Mouse (Mus musculus) neural tube, embryonic 13.5 days (tissue): ENCODE measurements at regions not wholly inside any gene's neighbourhood (a gene's known extent, or its start where the extent isn't known, plus 50 kb on each side); places are given as distances from the start of the nearest gene placed in this dataset.

Experiments
- ATAC-seq: fragments of 200-750 bp; cut with Nextera tagmentation; 2 replicates; pipeline ENCODE4 v1.8.0; 2017; ENCODE audit warnings: low read depth, mild to moderate bottlenecking, moderate TSS enrichment, moderate library complexity
- H3K27ac ChIP-seq: fragments of 300-500 bp; sonication (generic); replicated peaks from 2 replicates; pipeline ENCODE4 v1.5.1; 2015; ENCODE audit warnings: moderate library complexity, mild to moderate bottlenecking, inconsistent platforms
- H3K27me3 ChIP-seq: fragments of 300-500 bp; sonication (generic); 2 replicates; pipeline ENCODE4 v1.6.1; 2015; ENCODE audit warnings: mild to moderate bottlenecking, inconsistent platforms
- H3K36me3 ChIP-seq: fragments of 300-500 bp; sonication (generic); 2 replicates; pipeline ENCODE4 v1.6.1; 2015; ENCODE audit warnings: mild to moderate bottlenecking, inconsistent platforms
- H3K4me1 ChIP-seq: fragments of 300-500 bp; sonication (generic); replicated peaks from 2 replicates; pipeline ENCODE4 v1.6.1; 2015; ENCODE audit warnings: inconsistent platforms
- H3K4me2 ChIP-seq: fragments of 300-500 bp; sonication (generic); 2 replicates; pipeline ENCODE4 v1.6.1; 2015; ENCODE audit warnings: inconsistent platforms, mild to moderate bottlenecking, moderate library complexity
- H3K4me3 ChIP-seq: fragments of 300-500 bp; sonication (generic); 2 replicates; pipeline ENCODE4 v1.5.1; 2015; ENCODE audit warnings: mild to moderate bottlenecking, inconsistent platforms
- H3K9ac ChIP-seq: fragments of 300-500 bp; sonication (generic); 2 replicates; pipeline ENCODE4 v1.6.1; 2015; ENCODE audit warnings: moderate library complexity, mild to moderate bottlenecking, inconsistent platforms
- H3K9me3 ChIP-seq: fragments of 300-500 bp; sonication (generic); 2 replicates; pipeline ENCODE4 v1.6.1; 2016; ENCODE audit warnings: inconsistent platforms
- WGBS: fragments of 180-500 bp; shearing (Covaris S2); methylation state at CpG from one replicate; pipeline ENCODE4 v1.1.7; 2015; 5-methylcytosine and 5-hydroxymethylcytosine counted together

- Histone ChIP-seq H3K4me3 (no peak overlapping the region), H3K4me2 (no peak overlapping the region), H3K36me3 (no peaks in the 10 kb centered on the region), H3K27ac (no peak overlapping the region), H3K4me1 (peaks cover 9% of the 10 kb centered on the region; the same call in 1 of the 2 replicates), H3K27me3 (no peaks in the 10 kb centered on the region), H3K9me3 (no peaks in the 10 kb centered on the region), H3K9ac (no peak overlapping the region)
- ATAC-seq: no peak
- 75% methylated on average over 9 of the region's 9 CpGs for WGBS
Observed at GRCm38 (mm10) chr14:54164874-54165273, 89.0 kb downstream of the Dad1 start.

GRCm38 (mm10) chr14:54161916-54162315 is 92.0 kb downstream of the Dad1 start:
- WGBS: 71% methylated on average over 8 of the region's 8 CpGs

DNA sequence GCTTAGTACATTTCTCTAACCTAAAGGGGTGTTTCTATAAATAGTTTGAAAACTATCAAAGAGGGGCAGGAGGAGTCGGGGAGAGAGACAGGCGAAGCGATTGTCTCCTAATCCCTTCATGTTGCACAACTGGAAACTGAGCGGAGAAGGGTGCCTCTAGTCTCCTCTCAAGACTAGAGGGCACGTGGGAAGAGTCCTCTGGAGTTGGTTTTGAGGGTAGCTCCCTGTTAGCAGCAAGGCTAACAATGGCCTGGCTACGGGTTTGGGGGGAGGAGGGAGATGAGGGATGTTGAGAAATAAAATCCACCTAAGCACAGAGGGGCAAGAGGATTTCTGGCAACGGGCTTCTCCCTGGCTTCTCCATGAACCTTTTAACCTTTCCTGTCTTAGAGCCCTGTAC is 92.7 kb downstream of the Dad1 start:
- no peak overlapping the region for H3K27ac ChIP-seq
- H3K36me3 ChIP-seq: no peaks in the 10 kb centered on the region
- H3K4me3 ChIP-seq: no peak overlapping the region
- no peak for ATAC-seq
- no peak overlapping the region for H3K9ac ChIP-seq
- H3K4me1 ChIP-seq: peaks cover 9% of the 10 kb centered on the region; the same call in 1 of the 2 replicates
- H3K9me3 ChIP-seq: no peaks in the 10 kb centered on the region
- no peaks in the 10 kb centered on the region for H3K27me3 ChIP-seq
- 72% methylated on average over 7 of the region's 7 CpGs for whole genome bisulfite sequencing
- H3K4me2 ChIP-seq: no peak overlapping the region

More at GRCm38 (mm10) chr14:54161916-54162315, 92.0 kb downstream of the Dad1 start:
- H3K9me3 ChIP-seq: no peaks in the 10 kb centered on the region
- peaks cover 9% of the 10 kb centered on the region; the same call in 1 of the 2 replicates for H3K4me1 ChIP-seq
- H3K4me2 ChIP-seq: no peak overlapping the region
- no peaks in the 10 kb centered on the region for H3K36me3 ChIP-seq
- H3K27ac ChIP-seq: no peak overlapping the region
- no peaks in the 10 kb centered on the region for H3K27me3 ChIP-seq
- no peak overlapping the region for H3K9ac ChIP-seq
- no peak for ATAC-seq
- no peak overlapping the region for H3K4me3 ChIP-seq

GRCm38 (mm10) chr14:54159816-54160215 is 94.1 kb downstream of the Dad1 start:
- ATAC-seq: no peak
- H3K27ac ChIP-seq: no peak overlapping the region
- peaks cover 9% of the 10 kb centered on the region; the same call in 1 of the 2 replicates for H3K4me1 ChIP-seq
- no peaks in the 10 kb centered on the region for H3K9me3 ChIP-seq
- WGBS: 96% methylated on average over 7 of the region's 7 CpGs
- H3K9ac ChIP-seq: no peak overlapping the region
- H3K4me2 ChIP-seq: no peak overlapping the region
- H3K4me3 ChIP-seq: no peak overlapping the region
- H3K36me3 ChIP-seq: no peaks in the 10 kb centered on the region
- no peaks in the 10 kb centered on the region for H3K27me3 ChIP-seq

- no peak overlapping the region for H3K4me3 ChIP-seq
- ATAC-seq: no peak
- no peak overlapping the region for H3K27ac ChIP-seq
- H3K9me3 ChIP-seq: no peaks in the 10 kb centered on the region
- no peak overlapping the region for H3K4me2 ChIP-seq
- H3K4me1 ChIP-seq: peaks cover 9% of the 10 kb centered on the region; the same call in 1 of the 2 replicates
- H3K9ac ChIP-seq: no peak overlapping the region
- H3K27me3 ChIP-seq: no peaks in the 10 kb centered on the region
- H3K36me3 ChIP-seq: no peaks in the 10 kb centered on the region
- WGBS: 79% methylated on average over 9 of the region's 9 CpGs
Observed at GRCm38 (mm10) chr14:54158214-54158965, 95.5 kb downstream of the Dad1 start.

GRCm38 (mm10) chr14:54156536-54156935 is 97.4 kb downstream of the Dad1 start:
- ATAC-seq: no peak
- Histone ChIP-seq H3K27ac (no peak overlapping the region), H3K4me3 (no peak overlapping the region), H3K36me3 (no peaks in the 10 kb centered on the region), H3K4me1 (no peaks in the 10 kb centered on the region), H3K9me3 (no peaks in the 10 kb centered on the region), H3K27me3 (no peaks in the 10 kb centered on the region), H3K4me2 (no peak overlapping the region), H3K9ac (no peak overlapping the region)
- whole genome bisulfite sequencing: 93% methylated on average over 6 of the region's 6 CpGs

DNA sequence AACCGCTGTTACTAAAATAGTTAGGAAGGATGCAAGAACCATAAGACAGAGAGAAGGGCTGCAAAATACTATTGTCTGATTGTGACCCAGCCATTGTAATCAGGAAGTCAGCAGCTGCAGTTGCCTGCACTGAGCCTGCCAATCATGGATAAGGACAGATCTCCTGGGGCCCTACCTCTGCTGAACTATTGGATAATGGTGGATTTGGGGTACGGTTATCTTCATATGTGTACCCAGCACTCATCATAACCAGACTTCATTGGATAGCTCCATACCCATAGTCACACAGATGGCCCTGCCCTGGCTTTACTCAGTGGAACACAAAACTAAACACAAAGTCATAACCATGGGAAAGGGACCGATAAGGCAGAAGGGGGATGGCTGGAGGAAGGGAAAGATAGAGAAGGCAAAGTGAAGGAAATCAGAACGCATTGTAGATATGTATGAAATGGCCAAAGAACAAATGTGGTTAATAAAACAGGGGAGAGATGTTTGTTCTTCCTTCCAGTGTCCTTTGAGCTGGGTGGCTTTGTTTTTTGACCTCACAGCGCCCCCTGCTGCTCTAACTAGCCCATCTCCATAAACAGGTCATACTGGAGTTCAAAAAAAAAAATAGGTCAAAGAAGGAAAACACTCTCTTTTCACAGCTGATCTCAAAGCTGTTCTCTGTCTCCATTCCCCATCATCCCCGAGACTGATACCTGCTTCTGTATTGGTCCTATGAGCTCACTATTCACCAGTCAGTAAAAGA is 101.2 kb downstream of the Dad1 start:
- no peak overlapping the region for H3K27ac ChIP-seq
- no peak overlapping the region for H3K4me2 ChIP-seq
- no peaks in the 10 kb centered on the region for H3K27me3 ChIP-seq
- H3K4me3 ChIP-seq: no peak overlapping the region
- 54% methylated on average over 6 of the region's 6 CpGs for WGBS
- H3K9me3 ChIP-seq: no peaks in the 10 kb centered on the region
- no peak; the same call in 1 of the 2 replicates for ATAC-seq
- H3K36me3 ChIP-seq: no peaks in the 10 kb centered on the region
- no peaks in the 10 kb centered on the region for H3K4me1 ChIP-seq
- H3K9ac ChIP-seq: no peak overlapping the region

GRCm38 (mm10) chr14:54151921-54152320 is 102.0 kb downstream of the Dad1 start:
- Histone ChIP-seq H3K27ac (no peak overlapping the region), H3K36me3 (no peaks in the 10 kb centered on the region), H3K27me3 (no peaks in the 10 kb centered on the region), H3K4me2 (no peak overlapping the region), H3K9me3 (no peaks in the 10 kb centered on the region), H3K9ac (no peak overlapping the region), H3K4me3 (no peak overlapping the region), H3K4me1 (peaks cover under 1% of the 10 kb centered on the region; the same call in 1 of the 2 replicates)
- ATAC-seq: no peak
- 87% methylated on average over 2 of the region's 2 CpGs for WGBS

DNA sequence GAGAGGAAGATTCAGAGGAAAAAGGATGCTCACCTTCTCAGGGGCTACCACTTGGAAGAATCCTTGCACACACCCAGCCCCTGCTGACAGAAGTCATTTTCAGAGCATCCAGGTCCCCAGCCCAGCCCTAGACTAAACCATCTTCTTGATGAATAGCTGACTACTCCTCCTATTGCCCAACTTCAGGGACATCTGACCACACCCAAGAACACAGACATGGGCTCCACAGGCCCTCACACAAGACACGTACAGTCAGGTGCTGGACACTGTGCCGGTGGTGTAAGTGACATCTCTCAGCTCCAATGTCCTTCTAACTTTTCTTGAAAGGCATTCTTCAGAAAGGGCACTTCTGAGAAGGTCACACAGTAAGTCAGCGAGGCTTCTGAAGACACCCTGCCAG is 102.6 kb downstream of the Dad1 start:
- Histone ChIP-seq H3K9ac (no peak overlapping the region), H3K27me3 (no peaks in the 10 kb centered on the region), H3K4me2 (no peak overlapping the region), H3K9me3 (no peaks in the 10 kb centered on the region), H3K27ac (no peak overlapping the region), H3K4me3 (no peak overlapping the region), H3K4me1 (peaks cover 7% of the 10 kb centered on the region), H3K36me3 (no peaks in the 10 kb centered on the region)
- 91% methylated on average over 3 of the region's 3 CpGs for WGBS
- ATAC-seq: no peak

GRCm38 (mm10) chr14:54150221-54150620 is 103.7 kb downstream of the Dad1 start:
- H3K4me2 ChIP-seq: no peak overlapping the region
- H3K9ac ChIP-seq: no peak overlapping the region
- H3K4me1 ChIP-seq: peaks cover 16% of the 10 kb centered on the region
- no peak for ATAC-seq
- no peaks in the 10 kb centered on the region for H3K36me3 ChIP-seq
- H3K9me3 ChIP-seq: no peaks in the 10 kb centered on the region
- no peak overlapping the region for H3K4me3 ChIP-seq
- H3K27ac ChIP-seq: no peak overlapping the region
- 89% methylated on average over 5 of the region's 5 CpGs for WGBS
- H3K27me3 ChIP-seq: no peaks in the 10 kb centered on the region

DNA sequence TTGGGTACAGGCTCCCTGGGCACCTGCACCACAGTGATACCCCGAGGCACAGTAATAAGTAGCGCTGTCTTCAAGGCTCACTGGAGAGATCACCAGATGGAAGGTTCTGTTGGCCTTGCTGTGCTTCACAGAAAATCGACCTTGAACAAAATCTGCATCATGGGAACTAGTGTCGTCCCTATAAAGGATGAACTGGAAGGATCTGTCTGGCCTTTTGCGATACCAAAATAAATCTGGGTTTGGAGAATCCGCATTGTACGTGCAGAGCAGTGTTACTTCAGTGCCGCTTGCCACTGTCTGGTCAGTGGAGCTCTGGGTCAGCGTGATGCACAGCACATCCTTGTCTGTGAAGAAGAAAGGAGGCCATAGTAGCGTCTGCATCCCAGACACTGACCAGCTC is 105.3 kb downstream of the Dad1 start:
- Histone ChIP-seq H3K27me3 (no peaks in the 10 kb centered on the region), H3K4me2 (no peak overlapping the region), H3K9ac (no peak overlapping the region), H3K4me3 (no peak overlapping the region), H3K4me1 (peaks cover 16% of the 10 kb centered on the region), H3K36me3 (no peaks in the 10 kb centered on the region), H3K9me3 (no peaks in the 10 kb centered on the region), H3K27ac (no peak overlapping the region)
- no peak for ATAC-seq
- 84% methylated on average over 10 of the region's 10 CpGs for WGBS

DNA sequence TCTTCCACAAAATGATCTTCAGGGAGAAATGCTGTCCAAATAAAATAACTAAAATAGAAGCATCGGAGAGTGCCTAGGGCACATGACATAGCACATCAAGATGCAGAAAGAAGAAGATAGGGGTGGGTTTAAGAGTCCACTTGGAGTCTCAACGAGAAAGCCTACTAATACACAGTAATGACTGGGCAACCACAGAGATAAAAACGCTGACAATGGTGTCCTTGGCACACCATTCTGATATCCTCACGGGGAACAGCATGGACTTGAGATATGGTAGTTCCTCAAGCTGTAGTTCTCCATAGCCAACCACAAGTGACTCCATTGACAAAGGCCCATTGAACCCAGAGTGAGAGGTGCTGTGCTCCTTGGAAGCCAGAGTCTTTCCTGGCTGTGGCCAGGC is 105.8 kb downstream of the Dad1 start:
- H3K36me3 ChIP-seq: no peaks in the 10 kb centered on the region
- no peak for ATAC-seq
- no peak overlapping the region for H3K4me3 ChIP-seq
- H3K4me2 ChIP-seq: no peak overlapping the region
- no peak overlapping the region for H3K27ac ChIP-seq
- no peaks in the 10 kb centered on the region for H3K27me3 ChIP-seq
- H3K9ac ChIP-seq: no peak overlapping the region
- H3K9me3 ChIP-seq: no peaks in the 10 kb centered on the region
- WGBS: 90% methylated on average over 4 of the region's 4 CpGs
- peaks cover 16% of the 10 kb centered on the region for H3K4me1 ChIP-seq
